22 mouse cellular contexts compared by ENCODE assay signal in the genomic region with DNA sequence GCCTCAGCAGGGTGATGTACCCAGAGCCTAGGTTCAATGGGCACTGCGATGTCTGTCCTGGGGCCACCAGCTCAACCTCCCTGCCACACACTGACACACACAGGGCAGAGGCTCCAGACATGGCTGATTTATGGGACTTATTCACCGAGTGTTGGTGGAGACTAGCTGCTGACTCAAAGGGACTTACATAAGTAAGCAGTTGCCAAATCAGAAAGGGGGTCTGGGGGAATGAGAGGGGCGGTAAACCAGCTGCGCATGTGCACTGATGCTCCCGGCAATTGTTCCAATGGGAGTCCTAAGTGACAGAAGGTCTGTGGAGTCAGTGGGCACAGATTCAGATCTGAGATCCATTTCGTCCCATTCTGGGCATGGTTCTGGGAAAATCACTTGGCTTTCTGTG. TPM values are rescaled to one million over a fixed set of nuclear protein-coding genes. Genes with fewer than 3 reads are reported as not detected.
DNase-seq lines count a peak whose midpoint lies in the region; ATAC-seq and TF ChIP-seq lines count a peak whose summit lies in the region.
"Had no signal": no experiment of that assay in that cellular context is flagged by ENCODE, and none has a peak within 500 bp of the region (broad histone marks: within the 10 kb centered on the region; RNA-seq: fewer than 3 reads in every experiment).

No protein-coding gene starts in this region.

- TF ChIP-seq CTCF in hindbrain, postnatal 0 days (IDR thresholded peaks at IDR 0.05; ENCODE audit: low read depth): no peak

- H3K27ac ChIP-seq in hindbrain, postnatal 0 days: no peak overlapping the region
- H3K27ac ChIP-seq in hindbrain, embryonic 10.5 days: no peak overlapping the region
- H3K27ac ChIP-seq in neural tube, embryonic 12.5 days: no peak overlapping the region
- H3K27ac ChIP-seq in neural tube, embryonic 15.5 days (replicated peaks): peak overlapping the region; percentile 15; the same call in 1 of the 2 replicates
- H3K27ac ChIP-seq: embryonic facial prominence, embryonic 10.5 days; forebrain, embryonic 13.5 days; heart, adult 2 months; heart, embryonic 15.5 days; hindbrain, embryonic 15.5 days had no signal

- H3K4me2 ChIP-seq in hindbrain, postnatal 0 days (ENCODE audit: low read depth, low read length): no peak overlapping the region
- no peak overlapping the region for H3K4me2 ChIP-seq in neural tube, embryonic 12.5 days (replicated peaks)
- H3K4me2 ChIP-seq in neural tube, embryonic 15.5 days: no peak overlapping the region
- H3K4me2 ChIP-seq: forebrain, embryonic 13.5 days; heart, embryonic 11.5 days; heart, embryonic 15.5 days; hindbrain, embryonic 15.5 days had no signal

- WGBS in hindbrain, postnatal 0 days: 68% methylated on average over 6 of the region's 6 CpGs
- WGBS in hindbrain, embryonic 10.5 days: 87% methylated on average over 6 of the region's 6 CpGs
- 45% methylated on average over 6 of the region's 6 CpGs for WGBS in neural tube, embryonic 12.5 days
- 35% methylated on average over 6 of the region's 6 CpGs for WGBS in neural tube, embryonic 15.5 days

- peak; percentile 51 to 56 for DNase-seq in adrenal gland, adult (ENCODE audit: inconsistent age in 2 of 2, low spot score in 1 of 2)
- no peak for DNase-seq in adrenal gland, postnatal 14 days
- DNase-seq in hindbrain, postnatal 0 days (ENCODE audit: low spot score): peak; percentile 9
- no peak for DNase-seq in hindbrain, embryonic 10.5 days (ENCODE audit: low spot score)
- DNase-seq in neural tube, embryonic 10.5 days (ENCODE audit: extremely low spot score, low spot score): no peak
- DNase-seq in right cerebral cortex, adult 18-20 months: no peak
- DNase-seq: adrenal gland, postnatal 25 days; B cell, adult 2 months; cerebellum, adult 2 months; forebrain, postnatal 0 days; gastrocnemius, postnatal 14 days; heart, adult 2 months; heart, postnatal 14 days had no signal

- no peaks in the 10 kb centered on the region for H3K27me3 ChIP-seq in hindbrain, postnatal 0 days (ENCODE audit: insufficient read depth, low read length)
- H3K27me3 ChIP-seq in hindbrain, embryonic 10.5 days (ENCODE audit: insufficient read depth, poor library complexity, severe bottlenecking): no peaks in the 10 kb centered on the region
- no peaks in the 10 kb centered on the region for H3K27me3 ChIP-seq in neural tube, embryonic 12.5 days (replicated peaks)
- no peaks in the 10 kb centered on the region for H3K27me3 ChIP-seq in neural tube, embryonic 15.5 days (replicated peaks)
- H3K27me3 ChIP-seq: forebrain, embryonic 13.5 days; heart, embryonic 15.5 days; hindbrain, embryonic 15.5 days had no signal

- no peak for ATAC-seq in hindbrain, postnatal 0 days
- 0 out of 2 replicates have a peak, but pooled peaks have one; percentile 25 for ATAC-seq in neural tube, embryonic 12.5 days (ENCODE audit: low FRiP score, low read depth)
- peak; percentile 62 for ATAC-seq in neural tube, embryonic 15.5 days (ENCODE audit: low FRiP score)
- ATAC-seq: CD4-positive, CD25-positive, alpha-beta regulatory T cell, adult 4 months; forebrain, embryonic 13.5 days; forebrain, postnatal 0 days had no signal

- no peak overlapping the region for H3K4me3 ChIP-seq in hindbrain, postnatal 0 days (ENCODE audit: low read length)
- no peak overlapping the region for H3K4me3 ChIP-seq in hindbrain, embryonic 10.5 days
- H3K4me3 ChIP-seq in neural tube, embryonic 12.5 days: no peak overlapping the region
- no peak overlapping the region for H3K4me3 ChIP-seq in neural tube, embryonic 15.5 days (replicated peaks)
- H3K4me3 ChIP-seq: embryonic facial prominence, embryonic 10.5 days; forebrain, embryonic 13.5 days; heart, adult 2 months; heart, embryonic 15.5 days; hindbrain, embryonic 15.5 days had no signal

- no peaks in the 10 kb centered on the region for H3K4me1 ChIP-seq in hindbrain, postnatal 0 days (ENCODE audit: insufficient read depth, low read length)
- peaks cover 4% of the 10 kb centered on the region for H3K4me1 ChIP-seq in hindbrain, embryonic 10.5 days (replicated peaks)
- no peaks in the 10 kb centered on the region; the same call in 1 of the 2 replicates for H3K4me1 ChIP-seq in neural tube, embryonic 12.5 days
- peaks cover 6% of the 10 kb centered on the region for H3K4me1 ChIP-seq in neural tube, embryonic 15.5 days
- H3K4me1 ChIP-seq: forebrain, embryonic 13.5 days; hindbrain, embryonic 15.5 days had no signal

- H3K9ac ChIP-seq in hindbrain, postnatal 0 days (replicated peaks; ENCODE audit: low read length): no peak overlapping the region
- no peak overlapping the region for H3K9ac ChIP-seq in neural tube, embryonic 12.5 days
- no peak overlapping the region for H3K9ac ChIP-seq in neural tube, embryonic 15.5 days (replicated peaks)
- H3K9ac ChIP-seq: forebrain, embryonic 13.5 days; forebrain, postnatal 0 days; heart, embryonic 15.5 days; hindbrain, embryonic 15.5 days had no signal

- H3K36me3 ChIP-seq in hindbrain, postnatal 0 days (ENCODE audit: insufficient read depth, low read length): no peaks in the 10 kb centered on the region
- no peaks in the 10 kb centered on the region for H3K36me3 ChIP-seq in hindbrain, embryonic 10.5 days
- H3K36me3 ChIP-seq in neural tube, embryonic 12.5 days: no peaks in the 10 kb centered on the region
- H3K36me3 ChIP-seq in neural tube, embryonic 15.5 days: no peaks in the 10 kb centered on the region
- H3K36me3 ChIP-seq: embryonic facial prominence, embryonic 10.5 days; G1E; heart, embryonic 15.5 days; hindbrain, embryonic 15.5 days had no signal

- no peaks in the 10 kb centered on the region for H3K9me3 ChIP-seq in hindbrain, postnatal 0 days (ENCODE audit: low read length)
- H3K9me3 ChIP-seq in hindbrain, embryonic 10.5 days: no peaks in the 10 kb centered on the region
- no peaks in the 10 kb centered on the region for H3K9me3 ChIP-seq in neural tube, embryonic 12.5 days
- H3K9me3 ChIP-seq in neural tube, embryonic 15.5 days (replicated peaks): no peaks in the 10 kb centered on the region
- H3K9me3 ChIP-seq: embryonic facial prominence, embryonic 10.5 days; forebrain, embryonic 13.5 days; heart, embryonic 15.5 days; hindbrain, embryonic 15.5 days had no signal

RNA-seq across cellular contexts. Expression of a gene that starts 5.2 kb away (rescaled TPM):
- total RNA-seq in adrenal gland, postnatal 14 days (2021): 0.11 and 0.38 TPM in 2 replicates
- total RNA-seq in hindbrain, postnatal 0 days (2014; rRNA removed): 0.11 and 0.26 TPM in 2 replicates
- 0.08 and 0.20 TPM in 2 replicates for polyA plus RNA-seq in hindbrain, postnatal 0 days (2015; fragmentation: Nextera tagmentation; extraction: Ambion mirVana)
- 0.20 and 0.26 TPM in 2 replicates for polyA plus RNA-seq in hindbrain, embryonic 10.5 days (2016; fragmentation: Nextera tagmentation; extraction: Ambion mirVana)
- 0.32 and 0.34 TPM in 2 replicates for polyA plus RNA-seq in neural tube, embryonic 12.5 days (2016; fragmentation: Nextera tagmentation; extraction: Ambion mirVana)
- 0.36 and 0.45 TPM in 2 replicates for polyA plus RNA-seq in neural tube, embryonic 15.5 days (2015; fragmentation: Nextera tagmentation; extraction: Ambion mirVana)
- polyA plus RNA-seq: G1E had no signal

RNA-seq across cellular contexts. Expression of a gene that starts 35.4 kb away (rescaled TPM):
- 5.1 and 5.4 TPM in 2 replicates for total RNA-seq in adrenal gland, postnatal 14 days (2021)
- total RNA-seq in hindbrain, postnatal 0 days (2014; rRNA removed): 66.8 and 90.2 TPM in 2 replicates
- 132 and 135 TPM in 2 replicates for polyA plus RNA-seq in hindbrain, postnatal 0 days (2015; fragmentation: Nextera tagmentation; extraction: Ambion mirVana)
- 6.1 and 9.5 TPM in 2 replicates for polyA plus RNA-seq in hindbrain, embryonic 10.5 days (2016; fragmentation: Nextera tagmentation; extraction: Ambion mirVana)
- polyA plus RNA-seq in neural tube, embryonic 12.5 days (2016; fragmentation: Nextera tagmentation; extraction: Ambion mirVana): 36.0 and 38.8 TPM in 2 replicates
- polyA plus RNA-seq in neural tube, embryonic 15.5 days (2015; fragmentation: Nextera tagmentation; extraction: Ambion mirVana): 129 and 147 TPM in 2 replicates
- total RNA-seq: heart, postnatal 14 days had no signal
- polyA plus RNA-seq: CD4-positive, CD25-positive, alpha-beta regulatory T cell, adult 4 months; G1E; heart, embryonic 15.5 days had no signal

Comparison
In these comparisons a context has a peak if more than half of its experiments do, and no peak if none do; other contexts are left out.
1. DNase-seq: peak in adrenal gland, adult (2 of 2) and hindbrain, postnatal 0 days (single experiment); none in adrenal gland, postnatal 14 days (single experiment), hindbrain, embryonic 10.5 days (single experiment), neural tube, embryonic 10.5 days (single experiment) and right cerebral cortex, adult 18-20 months (single experiment).